ENCODE assay signal across 23 mouse cellular contexts in the genomic region with DNA sequence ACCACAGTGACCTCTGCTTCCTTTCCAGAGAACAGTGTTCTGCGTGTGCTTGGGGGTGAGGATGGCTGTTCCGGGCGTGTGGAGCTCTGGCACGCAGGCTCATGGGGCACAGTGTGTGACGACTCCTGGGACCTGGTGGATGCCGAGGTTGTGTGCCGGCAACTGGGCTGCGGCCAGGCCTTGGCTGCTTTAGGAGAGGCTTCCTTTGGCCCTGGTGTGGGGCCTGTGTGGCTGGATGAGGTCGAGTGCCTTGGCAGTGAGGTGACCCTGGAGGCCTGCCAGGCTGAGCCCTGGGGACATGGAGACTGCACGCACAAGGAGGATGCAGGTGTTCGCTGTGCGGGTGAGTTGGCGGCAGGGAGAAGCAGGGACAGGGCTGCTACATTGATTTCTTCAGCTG. TPM values are rescaled to one million over a fixed set of nuclear protein-coding genes. Genes with fewer than 3 reads are reported as not detected.
A peak's percentile ranks its signal among the peaks of the same experiment; 100 is the strongest.
DNase-seq lines count a peak whose midpoint lies in the region; ATAC-seq lines count a peak whose summit lies in the region.
"Had no signal": no experiment of that assay in that cellular context is flagged by ENCODE, and none has a peak within 500 bp of the region (broad histone marks: within the 10 kb centered on the region; RNA-seq: fewer than 3 reads in every experiment).

No protein-coding gene starts in this region.

- no peaks in the 10 kb centered on the region for H3K36me3 ChIP-seq in kidney, embryonic 16.5 days (ENCODE audit: insufficient read depth, low read length)
- H3K36me3 ChIP-seq: heart, embryonic 13.5 days; limb, embryonic 10.5 days had no signal

- no peak overlapping the region for H3K4me2 ChIP-seq in kidney, embryonic 16.5 days (replicated peaks; ENCODE audit: low read depth, low read length)
- H3K4me2 ChIP-seq: forebrain, embryonic 13.5 days; heart, embryonic 13.5 days had no signal

- peak; percentile 82 for DNase-seq in kidney, adult 11 months
- peak; percentile 47 for DNase-seq in ZHBTc4 (ENCODE audit: low read depth, low spot score)
- DNase-seq in adrenal gland, postnatal 25 days = peak; percentile 47
- DNase-seq in kidney, postnatal 25 days = peak; percentile 58 to 75
- no peak for DNase-seq in natural killer cell, adult 2 months (ENCODE audit: low spot score in 2 of 2)
- DNase-seq: cerebellum, adult 11 months; gastrocnemius, postnatal 10 days; heart, adult 18-20 months; heart, postnatal 4 days; liver, postnatal 0 days; lung, postnatal 10 days had no signal

- no peaks in the 10 kb centered on the region for H3K9me3 ChIP-seq in kidney, embryonic 16.5 days (ENCODE audit: low read length)
- H3K9me3 ChIP-seq: forebrain, embryonic 13.5 days; heart, embryonic 13.5 days; limb, embryonic 10.5 days had no signal

- no peak for ATAC-seq in kidney, embryonic 16.5 days (ENCODE audit: low FRiP score, low TSS enrichment)
- ATAC-seq in frontal cortex, adult (ENCODE audit: low TSS enrichment) = no peak
- ATAC-seq: forebrain, embryonic 13.5 days; hindbrain, embryonic 16.5 days; intestine, postnatal 0 days; liver, postnatal 0 days had no signal

- no peaks in the 10 kb centered on the region for H3K4me1 ChIP-seq in kidney, embryonic 16.5 days (ENCODE audit: insufficient read depth, low read length)
- H3K4me1 ChIP-seq: forebrain, embryonic 13.5 days; heart, embryonic 13.5 days; limb, embryonic 10.5 days had no signal

- H3K27me3 ChIP-seq in kidney, embryonic 16.5 days (ENCODE audit: insufficient read depth, low read length) = no peaks in the 10 kb centered on the region
- H3K27me3 ChIP-seq: forebrain, embryonic 13.5 days; heart, embryonic 13.5 days had no signal

- H3K27ac ChIP-seq in kidney, embryonic 16.5 days (ENCODE audit: low read length) = no peak overlapping the region
- H3K27ac ChIP-seq: forebrain, embryonic 13.5 days; heart, embryonic 13.5 days; limb, embryonic 10.5 days; stomach, postnatal 0 days had no signal

- no peak overlapping the region for H3K9ac ChIP-seq in kidney, embryonic 16.5 days (replicated peaks; ENCODE audit: low read length)
- H3K9ac ChIP-seq: forebrain, embryonic 13.5 days; heart, embryonic 13.5 days; liver, postnatal 0 days had no signal

- H3K4me3 ChIP-seq in kidney, embryonic 16.5 days (ENCODE audit: low read length) = no peak overlapping the region
- H3K4me3 ChIP-seq: forebrain, embryonic 13.5 days; heart, embryonic 13.5 days; limb, embryonic 10.5 days had no signal

- 81% methylated on average over 13 of the region's 13 CpGs for WGBS in kidney, embryonic 16.5 days

RNA-seq across cellular contexts. Expression of a gene that starts 10.4 kb away (rescaled TPM):
- polyA plus RNA-seq in kidney, embryonic 16.5 days (2015; fragmentation: Nextera tagmentation; extraction: Ambion mirVana) = 0.04 TPM in 1 of 2 replicates, not detected in the other
- total RNA-seq in adrenal gland, postnatal 25 days (2021) = not detected in 2 replicates
- total RNA-seq: gastrocnemius, postnatal 10 days; left cerebral cortex, adult 18-20 months; liver, adult 2 months; midbrain, postnatal 0 days had no signal
- polyA plus RNA-seq: forebrain, embryonic 13.5 days; hindbrain, embryonic 16.5 days; midbrain, postnatal 0 days had no signal

RNA-seq across cellular contexts. Expression of a gene that starts 18.6 kb away (rescaled TPM):
- polyA plus RNA-seq in kidney, embryonic 16.5 days (2015; fragmentation: Nextera tagmentation; extraction: Ambion mirVana) = not detected in 2 replicates
- not detected in 2 replicates for total RNA-seq in adrenal gland, postnatal 25 days (2021)
- total RNA-seq: gastrocnemius, postnatal 10 days; heart, adult 18-20 months; heart, postnatal 4 days; liver, adult 2 months; megakaryocyte-erythroid progenitor cell, adult 5-6 weeks; midbrain, postnatal 0 days had no signal
- polyA plus RNA-seq: forebrain, embryonic 13.5 days; heart, embryonic 13.5 days; hindbrain, embryonic 16.5 days; intestine, postnatal 0 days; limb, embryonic 10.5 days; liver, adult 2 months; liver, postnatal 0 days; midbrain, postnatal 0 days; stomach, postnatal 0 days had no signal

RNA-seq across cellular contexts. Expression of a gene that starts 22.7 kb away (rescaled TPM):
- not detected in 2 replicates for polyA plus RNA-seq in kidney, embryonic 16.5 days (2015; fragmentation: Nextera tagmentation; extraction: Ambion mirVana)
- not detected in 2 replicates for total RNA-seq in adrenal gland, postnatal 25 days (2021)
- total RNA-seq: gastrocnemius, postnatal 10 days; heart, adult 18-20 months; heart, postnatal 4 days; left cerebral cortex, adult 18-20 months; liver, adult 2 months; megakaryocyte-erythroid progenitor cell, adult 5-6 weeks; midbrain, postnatal 0 days had no signal
- polyA plus RNA-seq: forebrain, embryonic 13.5 days; heart, embryonic 13.5 days; hindbrain, embryonic 16.5 days; intestine, postnatal 0 days; limb, embryonic 10.5 days; liver, adult 2 months; liver, postnatal 0 days; midbrain, postnatal 0 days; stomach, postnatal 0 days had no signal

RNA-seq across cellular contexts. Expression of a gene that starts 55.5 kb away (rescaled TPM):
- not detected in 2 replicates for polyA plus RNA-seq in kidney, embryonic 16.5 days (2015; fragmentation: Nextera tagmentation; extraction: Ambion mirVana)
- not detected in 2 replicates for total RNA-seq in adrenal gland, postnatal 25 days (2021)
- total RNA-seq: gastrocnemius, postnatal 10 days; heart, adult 18-20 months; heart, postnatal 4 days; left cerebral cortex, adult 18-20 months; liver, adult 2 months; megakaryocyte-erythroid progenitor cell, adult 5-6 weeks; midbrain, postnatal 0 days had no signal
- polyA plus RNA-seq: forebrain, embryonic 13.5 days; heart, embryonic 13.5 days; hindbrain, embryonic 16.5 days; intestine, postnatal 0 days; limb, embryonic 10.5 days; liver, adult 2 months; liver, postnatal 0 days; stomach, postnatal 0 days had no signal

Comparison
In these comparisons a context has a peak if more than half of its experiments do, and no peak if none do; other contexts are left out.
1. DNase-seq: peak in kidney, adult 11 months (single experiment), ZHBTc4 (single experiment), adrenal gland, postnatal 25 days (single experiment) and kidney, postnatal 25 days (2 of 2); none in natural killer cell, adult 2 months (0 of 2).